Mouse (Mus musculus): ENCODE measurements around the gene Dnajc11. TPM values are rescaled to one million over a fixed set of nuclear protein-coding genes. Genes with fewer than 3 reads are reported as not detected.

Gene Dnajc11
- total RNA-seq, 1 experiment from 2014 or later: 112 TPM

DNA sequence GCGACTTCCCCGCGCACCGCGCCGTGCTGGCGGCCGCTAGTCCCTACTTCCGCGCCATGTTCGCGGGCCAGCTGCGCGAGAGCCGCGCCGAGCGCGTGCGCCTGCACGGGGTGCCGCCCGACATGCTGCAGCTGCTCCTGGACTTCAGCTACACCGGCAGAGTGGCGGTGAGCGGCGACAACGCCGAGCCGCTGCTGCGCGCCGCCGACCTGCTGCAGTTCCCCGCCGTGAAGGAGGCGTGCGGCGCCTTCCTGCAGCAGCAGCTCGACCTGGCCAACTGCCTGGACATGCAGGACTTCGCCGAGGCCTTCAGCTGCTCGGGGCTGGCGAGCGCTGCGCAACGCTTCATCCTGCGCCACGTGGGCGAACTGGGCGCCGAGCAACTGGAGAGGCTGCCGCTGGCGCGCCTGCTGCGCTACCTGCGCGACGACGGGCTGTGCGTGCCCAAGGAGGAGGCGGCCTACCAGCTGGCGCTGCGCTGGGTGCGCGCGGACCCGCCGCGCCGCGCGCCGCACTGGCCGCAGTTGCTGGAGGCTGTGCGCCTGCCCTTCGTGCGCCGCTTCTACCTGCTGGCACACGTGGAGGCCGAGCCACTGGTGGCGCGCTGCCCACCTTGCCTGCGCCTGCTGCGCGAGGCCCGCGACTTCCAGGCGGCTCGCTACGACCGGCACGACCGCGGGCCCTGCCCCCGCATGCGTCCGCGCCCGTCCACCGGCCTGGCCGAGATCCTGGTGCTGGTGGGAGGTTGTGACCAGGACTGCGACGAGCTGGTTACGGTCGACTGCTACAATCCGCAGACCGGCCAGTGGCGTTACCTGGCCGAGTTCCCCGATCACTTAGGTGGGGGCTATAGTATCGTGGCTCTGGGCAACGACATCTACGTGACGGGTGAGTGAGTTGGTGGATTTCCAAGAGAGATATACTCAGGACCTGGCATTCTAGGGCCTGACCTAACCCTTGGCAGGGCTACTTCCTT, 75.9 kb downstream of the Dnajc11 start:
- peak; percentile 64 for DNase-seq

GRCm38 (mm10) chr4:152010091-152010706, 76.7 kb downstream of the Dnajc11 start:
- peak; percentile 54 for DNase-seq

DNA sequence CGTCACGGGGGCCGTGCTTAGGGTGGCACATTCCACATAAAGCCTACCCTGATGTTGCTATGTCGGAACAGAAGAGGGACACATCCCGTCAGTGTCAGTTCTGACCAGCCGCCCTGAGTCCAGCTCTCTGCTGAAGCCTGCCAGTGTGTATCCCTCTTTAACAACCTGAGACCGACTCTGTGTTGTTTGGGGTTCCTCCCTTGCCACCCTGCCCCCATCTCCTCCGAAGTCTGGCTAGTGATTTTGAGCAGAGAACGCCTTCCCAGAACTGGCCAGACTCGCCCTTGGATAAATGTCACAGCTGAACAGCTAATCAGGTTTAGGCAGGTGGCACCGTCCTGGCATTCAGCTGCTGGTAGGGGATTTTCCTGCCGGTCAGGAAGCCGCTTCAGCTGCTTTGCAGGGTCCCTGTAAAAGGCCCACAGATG, 77.2 kb downstream of the Dnajc11 start:
- no peak for DNase-seq

DNA sequence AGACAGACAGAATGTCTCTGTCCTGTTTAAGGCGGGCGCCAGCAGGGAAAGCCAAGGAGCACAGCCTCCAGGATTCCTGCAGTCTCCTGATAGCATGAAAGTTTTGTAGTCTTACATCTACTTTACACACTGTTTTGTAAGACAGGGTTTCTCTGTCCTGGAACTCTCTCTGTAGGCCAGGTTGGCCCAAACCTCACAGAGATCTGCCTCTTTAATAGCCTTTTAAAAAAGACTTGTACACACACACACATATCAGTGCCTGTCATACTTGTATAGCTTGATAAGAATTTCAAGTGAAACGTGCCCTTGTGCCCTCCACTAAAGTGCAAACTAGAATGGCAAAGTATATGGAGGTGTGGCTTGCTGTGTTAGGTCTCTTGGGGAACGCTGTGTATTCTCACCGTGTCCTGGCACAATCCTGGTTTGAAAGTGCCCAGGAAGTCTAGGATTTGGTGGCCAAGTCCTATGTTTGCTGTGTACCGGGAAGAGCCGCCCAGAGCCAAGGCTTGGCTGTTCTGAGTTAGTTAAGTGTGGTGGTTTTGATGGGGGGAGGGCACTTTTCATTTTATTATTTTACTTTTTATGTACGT, 77.8 kb downstream of the Dnajc11 start:
- no peak for DNase-seq

DNA sequence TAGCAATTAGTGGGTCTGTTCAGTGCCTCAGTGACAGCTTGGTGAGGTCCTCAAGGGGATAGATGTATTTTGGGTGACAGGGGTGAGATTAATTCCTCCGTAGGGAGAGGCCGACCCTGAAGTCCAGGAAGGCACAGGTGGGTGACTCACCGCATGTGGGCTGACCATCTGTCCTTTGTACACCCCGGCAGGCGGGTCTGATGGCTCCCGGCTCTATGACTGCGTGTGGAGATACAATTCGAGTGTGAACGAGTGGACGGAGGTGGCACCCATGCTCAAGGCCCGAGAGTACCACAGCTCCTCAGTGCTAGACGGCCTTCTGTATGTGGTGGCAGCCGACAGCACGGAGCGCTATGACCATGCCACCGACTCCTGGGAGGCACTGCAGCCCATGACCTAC, 78.6 kb downstream of the Dnajc11 start:
- no peak for DNase-seq

DNA sequence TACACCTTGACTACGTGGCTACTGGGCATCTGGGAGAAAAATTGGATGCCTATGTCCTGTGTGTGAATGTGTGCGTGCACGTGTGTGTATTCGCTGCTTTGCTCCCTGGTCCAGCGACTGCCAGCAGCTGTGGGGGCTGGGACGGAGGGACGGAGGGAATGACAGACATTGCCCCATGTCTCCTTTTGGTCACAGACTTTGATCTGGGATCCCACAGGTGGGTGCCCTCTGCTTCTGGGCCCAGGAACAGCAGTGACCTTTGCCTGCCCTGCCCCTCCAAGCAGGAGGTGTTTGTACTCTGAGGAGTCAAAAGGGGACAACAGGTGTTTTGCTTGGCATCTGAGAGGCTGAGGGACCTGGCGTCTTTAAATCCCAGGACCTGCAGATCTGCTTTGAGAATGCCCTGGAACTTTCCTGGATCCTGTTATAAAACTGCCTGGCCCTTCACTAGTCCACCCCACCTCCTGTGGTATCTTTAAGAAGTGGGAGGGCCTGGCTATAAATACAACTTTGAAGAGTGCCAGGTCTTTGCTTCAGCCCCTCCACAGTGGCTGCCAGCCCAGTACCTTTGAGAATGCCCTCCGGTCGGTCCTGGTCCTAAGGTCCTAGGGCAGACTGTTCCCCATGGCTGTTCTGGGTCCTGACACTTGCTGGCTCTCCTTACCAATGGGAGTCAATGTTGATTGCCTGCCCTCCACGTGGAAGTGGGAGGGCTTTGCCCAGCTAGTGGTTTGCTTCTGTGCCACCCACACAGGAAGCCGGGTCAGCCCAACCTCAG, 79.7 kb downstream of the Dnajc11 start:
- DNase-seq: no peak

GRCm38 (mm10) chr4:152019073-152019472, 85.6 kb downstream of the Dnajc11 start:
- DNase-seq: no peak

DNA sequence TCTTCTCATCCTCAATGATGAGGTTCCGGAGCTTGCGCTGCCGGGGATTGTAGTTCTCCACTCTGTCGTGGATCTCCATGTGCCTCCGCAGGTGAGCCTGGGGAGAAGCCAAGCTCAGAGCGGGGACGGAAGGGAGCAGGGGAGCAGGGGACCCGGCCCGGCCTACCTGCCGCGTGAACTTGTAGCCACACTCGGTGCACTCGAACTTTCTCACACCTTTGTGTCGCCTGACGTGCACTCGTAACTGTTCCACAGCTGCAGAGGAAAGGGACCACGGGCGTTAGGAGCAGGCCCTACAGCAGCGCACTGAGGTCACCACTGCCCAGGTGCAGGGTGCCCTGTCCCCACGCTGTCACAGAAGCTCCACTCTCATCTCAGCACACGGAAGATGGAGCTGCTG, 86.5 kb downstream of the Dnajc11 start:
- DNase-seq: no peak

DNA sequence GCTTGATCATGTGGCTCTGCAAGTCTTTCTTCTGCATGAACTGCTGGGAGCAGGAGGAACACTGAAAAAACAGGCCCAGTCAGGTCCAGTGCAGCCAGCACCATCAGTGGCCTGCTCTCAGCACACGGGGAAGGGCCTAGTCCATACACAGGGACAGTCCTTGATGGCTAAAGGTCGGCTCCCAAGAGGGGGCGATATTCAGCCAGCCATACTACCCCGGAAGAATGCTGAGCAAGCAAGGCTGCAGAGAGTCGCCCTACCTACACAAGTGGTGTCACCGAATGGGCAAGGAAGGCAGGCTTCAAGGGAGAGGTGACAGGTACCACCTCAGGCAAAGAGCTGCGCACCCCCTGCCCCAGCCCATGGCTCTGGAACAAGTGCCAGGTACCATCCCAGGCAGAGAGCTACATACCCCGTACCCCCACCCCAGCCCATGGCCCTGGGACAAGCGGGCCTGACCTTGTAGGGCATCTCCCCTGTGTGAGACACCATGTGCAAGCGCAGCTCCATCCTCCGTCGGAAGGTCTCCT, 88.1 kb downstream of the Dnajc11 start:
- no peak for DNase-seq

- DNase-seq: no peak
Observed at GRCm38 (mm10) chr4:152022506-152022905, 89.0 kb downstream of the Dnajc11 start.

DNA sequence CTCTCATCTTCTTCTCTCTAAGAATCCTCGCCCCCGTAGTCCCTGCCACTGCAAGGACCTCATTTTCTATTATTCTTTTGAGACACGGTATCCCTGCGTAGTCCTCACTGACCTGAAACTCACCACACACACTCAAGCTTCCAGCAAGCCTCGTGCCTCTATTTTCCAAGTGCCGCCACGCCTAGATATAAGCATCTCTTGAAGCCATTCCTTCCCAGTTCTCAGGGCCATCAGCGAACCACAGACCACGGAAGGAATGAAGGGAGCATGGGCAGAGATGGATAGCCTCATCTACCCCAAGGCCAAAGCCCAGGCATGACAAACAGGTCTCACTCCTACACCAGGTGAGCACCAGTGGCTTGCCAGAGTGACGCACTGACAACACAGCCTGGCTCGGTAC, 91.0 kb downstream of the Dnajc11 start:
- no peak for DNase-seq

DNA sequence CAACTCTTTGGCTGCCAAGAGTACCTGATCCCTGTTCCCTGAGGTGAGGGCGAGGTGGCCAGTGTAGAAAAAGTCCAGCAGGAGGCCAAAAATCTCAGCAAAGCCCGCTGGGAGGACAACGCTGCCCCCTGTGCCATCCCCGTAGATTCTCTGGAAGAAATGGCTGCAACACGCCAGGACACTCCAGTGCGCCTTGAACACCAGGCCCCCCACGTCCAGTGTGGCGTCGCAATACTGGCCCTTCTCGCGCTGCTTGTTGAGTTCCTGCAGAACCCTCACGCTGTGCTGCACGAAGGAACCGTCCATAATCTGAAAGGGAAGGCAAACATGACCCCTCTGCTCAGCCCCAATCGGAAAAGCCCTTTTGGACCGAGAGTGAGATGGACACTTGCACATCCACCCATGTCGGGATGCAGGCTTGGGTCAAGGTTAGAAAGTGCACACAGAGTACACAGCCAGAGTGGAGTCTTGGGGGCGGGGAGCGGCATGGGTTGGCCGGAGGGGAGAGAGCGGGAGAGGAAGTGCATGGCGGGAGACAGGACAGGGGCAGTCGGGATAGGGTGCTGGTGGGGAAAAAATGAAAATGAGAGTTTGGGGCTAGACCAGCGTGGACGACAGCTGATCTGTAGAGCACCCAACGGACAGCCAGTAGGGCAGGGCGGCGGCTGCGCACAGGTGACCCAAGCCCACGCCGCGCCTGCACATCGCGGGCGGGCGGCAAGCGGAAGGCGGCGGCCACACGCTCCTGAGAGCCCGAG, 93.4 kb downstream of the Dnajc11 start:
- DNase-seq: peak; percentile 29

DNA sequence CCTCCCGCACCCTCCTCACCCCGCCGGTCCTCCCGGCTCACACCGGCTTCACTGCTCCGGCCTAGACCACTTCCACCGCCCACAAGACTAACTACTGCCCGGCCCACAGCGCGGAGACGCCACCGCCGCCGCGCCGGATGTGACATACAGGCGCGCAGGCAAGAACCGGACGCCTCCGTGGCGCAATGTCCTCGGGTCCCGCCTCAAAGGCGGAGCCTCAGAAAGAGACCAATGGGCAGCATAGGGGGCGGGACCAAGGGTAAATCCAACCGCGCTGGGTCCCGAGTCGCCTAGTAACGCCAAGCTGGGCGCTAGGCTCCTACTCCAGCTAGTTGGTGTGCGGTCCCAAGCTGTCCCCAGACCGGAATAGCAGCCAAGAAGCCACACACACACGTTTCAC, 94.0 kb downstream of the Dnajc11 start, which contains the start of gene Zbtb48:
TSS of gene Zbtb48 (minus strand) at position 148 of the 400 bp plus-strand sequence.
- DNase-seq: peak; percentile 95

DNA sequence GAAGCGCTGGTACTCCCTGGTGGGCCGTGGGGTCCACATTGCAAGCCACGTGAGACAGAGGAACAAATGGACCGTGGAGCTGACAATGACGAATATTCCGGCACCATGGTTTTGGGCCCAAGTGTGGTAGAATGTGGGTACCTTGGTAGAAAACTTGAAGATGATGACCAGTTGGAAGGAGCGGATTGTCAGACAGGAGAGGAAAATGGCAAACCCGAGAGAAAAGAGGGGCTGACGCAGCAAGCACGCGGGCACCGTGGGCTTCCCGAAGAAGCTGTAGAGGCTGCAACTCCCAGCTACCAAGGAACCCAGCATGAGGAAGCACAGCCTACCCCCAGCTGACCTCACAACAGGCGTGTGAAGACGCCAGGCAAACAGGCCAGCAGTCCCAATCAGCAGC, 95.0 kb downstream of the Dnajc11 start:
- no peak for DNase-seq

DNA sequence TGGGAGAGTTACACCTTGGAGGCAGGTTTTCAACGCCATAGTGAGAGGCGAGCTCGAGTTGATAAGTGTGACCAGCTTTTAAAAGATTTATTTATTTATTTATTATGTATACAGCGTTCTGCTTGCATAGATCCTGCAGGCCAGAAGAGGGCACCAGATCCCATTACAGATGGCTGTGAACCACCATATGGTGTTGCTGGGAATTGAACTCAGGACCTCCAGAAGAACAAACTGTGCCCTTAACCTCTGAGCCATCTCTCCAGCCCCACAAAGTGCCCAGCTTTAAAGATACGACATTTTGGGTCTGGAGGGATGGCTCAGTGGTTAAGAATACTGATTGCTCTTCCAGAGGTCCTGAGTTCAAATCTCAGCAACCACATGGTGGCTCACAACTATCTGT, 95.6 kb downstream of the Dnajc11 start:
- no peak for DNase-seq

DNA sequence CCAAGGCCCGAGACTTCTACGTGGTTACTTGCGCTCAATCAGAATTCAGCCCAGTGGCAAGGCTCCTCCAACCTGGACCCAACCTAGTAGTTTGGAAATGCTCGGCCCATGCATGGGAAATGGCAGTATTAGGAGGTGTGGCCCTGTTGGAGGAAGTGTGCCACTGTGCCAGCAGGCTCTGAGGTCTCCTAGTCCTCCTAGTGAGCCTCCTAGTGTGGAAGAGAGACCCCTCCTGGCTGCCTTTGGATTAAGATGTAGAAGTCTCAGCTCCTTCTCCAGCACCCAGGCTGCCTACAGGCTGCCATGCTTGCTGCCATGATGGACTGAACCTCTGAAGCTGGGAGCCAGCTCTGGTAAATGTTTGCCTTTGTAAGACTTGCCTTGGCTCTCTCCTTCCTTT, 96.5 kb downstream of the Dnajc11 start:
- no peak for DNase-seq

Other genes starting within 250 kb of the Dnajc11 start
- 15.0 and 37.3 TPM in 2 replicates for gene Camta1, start 71.8 kb upstream of the Dnajc11 start, total RNA-seq (2021)
- gene Thap3, start 55.3 kb downstream of the Dnajc11 start, total RNA-seq (2021): 24.3 and 32.8 TPM in 2 replicates
- 14.4 and 19.0 TPM in 2 replicates for gene Phf13, start 62.6 kb downstream of the Dnajc11 start, total RNA-seq (2021)
- gene Klhl21, start 75.1 kb downstream of the Dnajc11 start, total RNA-seq (2021): 24.8 and 28.5 TPM in 2 replicates
- 11.0 and 11.6 TPM in 2 replicates for gene Zbtb48, start 94.0 kb downstream of the Dnajc11 start, total RNA-seq (2021)
- 0.09 TPM in 1 of 2 replicates, not detected in the other for gene Tas1r1, start 104.9 kb downstream of the Dnajc11 start, total RNA-seq (2021)
- 26.6 and 29.1 TPM in 2 replicates for gene Nol9, start 105.6 kb downstream of the Dnajc11 start, total RNA-seq (2021)
- gene Plekhg5, start 138.8 kb downstream of the Dnajc11 start, total RNA-seq (2021): 12.9 and 15.6 TPM in 2 replicates
- gene Tnfrsf25, start 182.2 kb downstream of the Dnajc11 start, total RNA-seq (2021): 1.5 and 2.0 TPM in 2 replicates
- gene Espn, start 218.7 kb downstream of the Dnajc11 start, total RNA-seq (2021): 1.2 TPM in 2 replicates
- gene Hes2, start 225.2 kb downstream of the Dnajc11 start, total RNA-seq (2021): not detected in 2 replicates
- gene Acot7, start 244.4 kb downstream of the Dnajc11 start, total RNA-seq (2021): 34.6 and 39.9 TPM in 2 replicates